Mouse (Mus musculus): ENCODE data around the gene Cabp1.
"Not testable (repeated sequence)": the region's sequence is repeated elsewhere in the genome, so short reads cannot be mapped to it uniquely, and the experiment has no call there.

Gene Cabp1

DNA sequence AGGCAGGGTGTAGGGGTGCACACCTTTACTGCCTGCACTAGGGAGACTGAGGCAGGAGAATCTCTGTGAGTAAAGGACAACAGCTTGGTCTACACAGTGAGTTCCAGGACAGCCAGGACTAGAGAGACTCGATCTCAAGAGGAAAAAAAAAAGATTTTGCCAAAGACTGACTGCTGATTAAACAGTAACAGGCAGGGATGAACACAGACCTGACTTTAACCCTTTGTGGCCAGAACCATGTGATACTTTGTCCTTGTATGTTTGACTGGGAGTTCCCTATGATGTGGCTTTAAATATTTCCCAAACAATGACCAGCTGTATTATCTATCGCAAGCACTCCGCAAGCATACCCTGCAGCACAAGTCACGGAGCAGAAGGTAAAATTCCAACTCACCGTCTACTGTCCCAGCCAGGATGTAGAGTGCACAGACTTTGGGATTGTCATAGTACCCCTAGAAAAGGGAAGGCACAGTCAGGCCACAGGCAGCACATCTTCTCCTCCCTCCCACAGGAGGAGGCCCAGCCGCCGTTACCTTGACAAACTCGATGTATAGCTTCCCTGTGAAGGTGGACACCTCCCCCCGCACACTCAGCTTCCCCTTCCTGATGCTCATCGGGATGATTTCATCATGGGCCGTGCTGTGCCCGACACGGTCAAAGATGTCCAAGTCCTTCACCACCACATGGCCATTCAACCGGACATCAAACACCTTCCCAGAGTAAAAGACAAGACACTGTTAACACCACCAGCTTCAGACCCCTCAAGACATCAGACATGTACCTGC lies 44.3 kb downstream of the Cabp1 start:
- DNase-seq: no peak

DNA sequence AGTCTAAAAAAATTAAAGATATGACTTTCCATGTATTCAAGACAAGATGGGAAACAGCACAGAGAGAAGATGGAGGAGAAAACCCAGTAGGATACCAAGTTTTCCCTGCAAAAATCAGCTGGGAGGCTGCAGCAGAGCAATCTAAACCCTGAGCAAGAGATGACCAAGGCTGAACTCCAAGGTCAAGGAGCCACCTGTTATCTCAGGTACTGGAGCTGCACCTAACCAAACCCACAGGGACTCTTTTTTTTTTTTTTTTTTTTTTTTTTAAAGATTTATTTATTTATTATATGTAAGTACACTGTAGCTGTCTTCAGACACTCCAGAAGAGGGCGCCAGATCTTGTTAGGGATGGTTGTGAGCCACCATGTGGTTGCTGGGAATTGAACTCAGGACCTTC lies 45.3 kb downstream of the Cabp1 start:
- DNase-seq: not testable (repeated sequence)

DNA sequence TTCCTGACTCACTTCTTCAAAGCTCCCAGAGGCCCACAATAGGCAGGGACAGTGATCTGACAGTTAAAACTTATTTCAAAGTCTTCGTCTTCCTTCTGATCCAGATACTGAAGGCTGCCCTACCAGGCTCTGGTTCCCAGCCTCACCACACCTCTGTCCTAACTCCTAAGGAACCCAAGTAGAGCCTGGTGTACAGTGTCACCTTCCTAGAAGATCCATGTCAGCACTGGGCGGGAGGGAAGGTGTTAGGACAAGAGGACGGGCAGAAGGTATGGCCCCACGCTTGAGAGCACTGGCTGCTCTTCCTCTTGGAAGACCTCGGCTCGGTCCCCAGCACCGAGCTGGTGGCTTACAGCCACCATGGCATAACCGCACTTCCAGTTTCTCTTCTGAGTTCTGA lies 45.8 kb downstream of the Cabp1 start:
- no peak for DNase-seq

DNA sequence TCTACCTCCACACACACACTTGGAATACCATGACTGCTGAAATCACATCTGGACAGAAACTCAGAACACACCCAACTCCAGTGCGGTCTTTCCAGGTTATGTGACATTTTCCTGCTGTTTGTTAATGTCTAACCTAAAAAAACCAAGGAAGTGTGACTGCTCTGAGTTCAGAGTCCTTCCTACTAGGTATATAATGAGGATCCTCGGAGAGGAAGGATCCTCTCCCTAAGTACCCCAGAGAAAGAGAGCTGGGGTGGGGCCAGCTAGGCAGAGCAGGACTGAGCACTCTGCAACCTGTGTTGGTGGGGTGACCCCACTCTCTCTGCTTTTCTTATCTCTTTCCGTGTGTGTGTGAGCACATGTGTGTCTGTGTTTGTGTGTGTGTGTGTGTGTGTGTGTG lies 46.8 kb downstream of the Cabp1 start:
- DNase-seq: no peak

DNA sequence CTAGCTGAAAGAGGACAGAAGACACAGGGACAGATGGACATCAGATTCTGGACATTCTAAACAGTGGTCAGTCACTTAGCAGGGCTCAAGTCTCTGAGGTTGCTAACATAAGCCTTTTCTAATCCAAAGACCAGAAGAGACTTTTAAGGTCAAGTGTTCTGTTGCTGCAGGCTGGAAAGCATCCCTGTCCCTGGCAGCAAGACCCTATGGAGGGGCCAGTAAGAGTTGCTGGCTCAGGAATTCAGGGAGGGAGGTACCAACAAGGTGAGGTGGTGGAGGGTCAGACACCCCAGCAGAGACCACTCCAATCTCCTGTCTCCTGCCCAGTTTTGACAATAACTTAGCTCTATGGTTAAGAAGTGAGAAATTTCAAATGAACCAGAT lies 47.4 kb downstream of the Cabp1 start:
- no peak for DNase-seq

DNA sequence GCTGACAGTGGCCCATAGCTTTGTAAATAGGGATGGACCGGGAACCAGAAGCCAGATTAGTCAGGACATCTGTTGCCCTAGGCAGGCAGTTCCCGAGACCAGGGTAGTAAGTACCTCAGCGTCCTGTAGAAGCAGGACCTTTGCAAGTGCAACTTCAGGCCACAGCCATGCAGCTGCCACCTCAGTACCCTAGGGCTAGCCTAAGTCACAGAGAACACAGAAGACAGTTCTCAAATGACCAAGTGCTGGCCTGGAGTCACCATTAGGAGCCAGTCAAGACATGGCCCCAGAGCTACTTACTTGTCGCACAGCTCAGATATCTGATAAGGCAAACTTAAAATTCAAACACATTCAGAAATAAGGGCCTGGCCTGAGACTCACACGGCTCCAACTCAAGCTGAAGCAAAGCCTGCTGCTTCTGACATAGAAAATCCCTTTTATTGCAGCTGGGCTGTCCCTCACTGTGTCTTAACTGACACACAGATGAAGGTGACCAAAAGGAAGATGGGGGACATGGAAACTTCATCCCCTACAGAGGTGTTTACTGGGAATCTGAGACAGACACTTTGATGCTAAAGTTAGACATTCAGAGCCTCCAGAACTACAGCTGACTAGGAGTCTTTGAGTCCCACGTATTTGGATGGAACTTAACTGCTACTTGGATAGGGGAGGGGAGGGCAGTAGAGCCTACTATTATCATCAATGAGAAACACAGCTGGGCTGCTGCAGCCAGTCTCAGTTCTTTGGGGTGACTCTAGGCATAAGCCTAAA lies 48.0 kb downstream of the Cabp1 start:
- DNase-seq: no peak

DNA sequence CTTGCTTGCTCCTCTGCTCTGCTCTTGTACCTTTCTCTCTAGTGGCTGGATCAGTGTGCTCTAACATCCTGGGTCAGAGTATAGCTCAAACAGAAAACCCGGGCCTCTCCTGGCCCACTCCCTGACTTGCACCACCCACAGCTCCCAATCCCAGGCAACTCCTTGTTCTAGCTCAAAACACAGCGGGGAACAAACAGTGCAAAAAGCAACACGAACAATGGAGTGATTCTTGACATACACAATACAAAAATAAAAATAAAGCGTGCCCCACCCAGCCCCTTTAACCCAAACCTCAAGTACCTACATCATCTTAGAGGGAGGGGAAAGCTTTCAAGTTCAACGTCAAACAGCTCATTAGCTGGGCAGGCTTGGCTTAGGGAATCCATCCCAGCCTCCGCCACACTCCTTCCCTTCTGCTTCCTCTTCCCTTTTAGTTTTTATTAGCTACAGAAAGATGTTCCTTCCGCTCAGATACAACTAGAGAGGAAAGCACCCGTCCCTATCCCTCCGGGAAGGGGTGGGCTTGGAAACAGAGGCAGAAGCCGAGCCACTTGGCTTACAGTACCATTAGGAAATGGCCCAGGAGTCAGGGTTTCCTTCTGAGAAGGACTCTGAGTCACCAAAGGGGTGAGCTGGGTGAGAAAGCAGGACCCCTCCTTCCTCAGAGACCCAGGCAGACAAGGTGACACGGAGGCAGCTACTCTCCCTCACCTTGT lies 48.8 kb downstream of the Cabp1 start:
- DNase-seq: no peak

DNA sequence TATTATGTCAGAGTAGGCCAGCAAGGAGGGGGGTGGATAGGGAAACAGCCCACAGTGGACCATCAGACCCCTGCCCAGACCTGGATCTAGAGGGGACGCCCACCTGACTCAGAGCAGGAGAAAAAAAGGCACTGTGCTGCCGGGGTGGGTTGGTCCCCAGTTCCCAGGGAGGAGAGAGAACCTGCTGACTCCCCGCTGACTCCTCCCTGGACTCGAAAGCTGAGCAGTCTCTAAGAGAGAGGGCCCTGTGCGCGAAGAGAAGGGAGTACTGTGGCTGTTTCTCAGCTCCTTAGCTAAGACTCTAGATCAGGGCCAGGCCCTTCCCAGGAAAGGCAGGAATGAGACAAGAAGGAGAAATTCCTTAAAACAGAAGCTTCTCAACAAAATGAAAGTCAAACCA lies 49.7 kb downstream of the Cabp1 start:
- DNase-seq: no peak

DNA sequence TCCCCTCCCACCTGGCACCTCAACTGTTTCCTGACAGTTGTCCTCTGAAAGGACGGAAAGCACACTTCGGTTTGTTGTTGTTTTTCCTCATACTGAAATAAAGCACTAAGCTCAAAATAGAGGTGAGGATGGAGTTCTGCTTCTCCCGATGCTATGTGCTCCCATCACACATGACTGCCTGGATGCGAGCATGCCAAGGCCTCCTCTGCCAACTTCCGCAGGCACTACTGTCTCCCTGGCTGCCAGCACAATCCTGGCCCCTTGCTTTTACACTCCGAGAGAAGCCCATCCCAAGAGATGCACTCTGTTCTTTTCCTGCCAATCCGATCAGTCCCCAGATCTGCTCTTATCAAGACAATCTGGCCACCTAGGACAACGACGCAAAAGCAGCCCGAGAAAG lies 50.6 kb downstream of the Cabp1 start:
- no peak for DNase-seq

DNA sequence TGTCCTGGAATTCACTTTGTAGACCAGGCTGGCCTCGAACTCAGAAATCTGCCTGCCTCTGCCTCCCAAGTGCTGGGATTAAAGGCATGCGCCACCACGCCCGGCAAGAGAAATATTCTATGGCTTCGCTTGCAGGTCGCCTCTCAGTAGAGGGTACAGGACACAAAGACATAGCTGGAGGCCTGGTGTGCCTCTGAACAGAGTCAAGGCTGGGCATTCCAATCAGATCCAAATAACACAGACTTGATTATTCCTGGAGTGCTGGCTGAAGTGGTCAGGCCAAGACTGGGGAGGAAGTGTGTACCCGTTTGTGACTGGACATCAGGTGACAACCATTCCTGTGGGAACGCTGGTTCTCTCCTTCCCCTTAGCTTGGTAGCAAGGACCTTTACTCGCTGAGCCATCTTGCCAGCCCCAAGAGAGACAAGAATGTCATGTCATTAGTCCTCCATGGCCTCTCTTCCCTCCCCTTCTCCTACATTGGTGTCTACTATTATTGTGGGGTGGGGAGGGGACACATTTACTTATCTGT lies 51.9 kb downstream of the Cabp1 start:
- DNase-seq: no peak

DNA sequence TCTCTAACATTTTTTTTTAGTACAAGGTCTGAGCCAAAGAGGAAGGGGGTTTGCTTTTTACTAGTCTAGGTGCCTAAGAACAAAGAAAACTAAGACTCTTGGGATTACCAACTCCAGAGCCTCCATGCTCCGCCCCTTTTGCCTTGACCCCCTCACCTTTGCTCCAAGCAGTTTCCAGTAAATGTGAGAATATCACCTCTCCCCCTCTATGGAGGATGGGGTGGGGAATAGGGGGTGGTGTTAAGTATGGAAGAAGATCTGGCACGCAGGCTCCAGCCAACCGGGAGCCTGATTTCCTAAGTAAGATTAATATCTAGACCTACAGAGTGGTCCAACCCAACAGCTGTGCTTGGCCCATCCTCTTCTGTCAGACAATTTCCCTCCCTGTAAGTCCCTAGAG lies 53.5 kb downstream of the Cabp1 start:
- DNase-seq: no peak

DNA sequence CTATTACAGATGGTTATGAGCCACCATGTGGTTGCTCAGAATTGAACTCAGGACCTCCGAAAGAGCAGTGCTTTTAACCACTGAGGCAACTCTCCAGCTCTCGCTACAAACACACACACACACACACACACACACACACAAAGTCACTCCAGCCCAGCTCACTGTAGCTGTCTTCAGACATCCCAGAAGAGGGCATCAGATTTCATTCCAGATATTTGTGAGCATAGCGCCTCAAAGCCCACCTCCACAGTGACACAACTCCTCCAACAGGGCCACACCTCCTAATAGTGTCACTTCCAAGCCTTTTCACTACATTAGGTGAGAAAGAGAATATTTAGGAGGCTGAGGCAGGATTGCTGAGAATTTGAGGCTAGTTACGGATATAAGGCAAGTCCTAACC lies 55.1 kb downstream of the Cabp1 start:
- no peak for DNase-seq

DNA sequence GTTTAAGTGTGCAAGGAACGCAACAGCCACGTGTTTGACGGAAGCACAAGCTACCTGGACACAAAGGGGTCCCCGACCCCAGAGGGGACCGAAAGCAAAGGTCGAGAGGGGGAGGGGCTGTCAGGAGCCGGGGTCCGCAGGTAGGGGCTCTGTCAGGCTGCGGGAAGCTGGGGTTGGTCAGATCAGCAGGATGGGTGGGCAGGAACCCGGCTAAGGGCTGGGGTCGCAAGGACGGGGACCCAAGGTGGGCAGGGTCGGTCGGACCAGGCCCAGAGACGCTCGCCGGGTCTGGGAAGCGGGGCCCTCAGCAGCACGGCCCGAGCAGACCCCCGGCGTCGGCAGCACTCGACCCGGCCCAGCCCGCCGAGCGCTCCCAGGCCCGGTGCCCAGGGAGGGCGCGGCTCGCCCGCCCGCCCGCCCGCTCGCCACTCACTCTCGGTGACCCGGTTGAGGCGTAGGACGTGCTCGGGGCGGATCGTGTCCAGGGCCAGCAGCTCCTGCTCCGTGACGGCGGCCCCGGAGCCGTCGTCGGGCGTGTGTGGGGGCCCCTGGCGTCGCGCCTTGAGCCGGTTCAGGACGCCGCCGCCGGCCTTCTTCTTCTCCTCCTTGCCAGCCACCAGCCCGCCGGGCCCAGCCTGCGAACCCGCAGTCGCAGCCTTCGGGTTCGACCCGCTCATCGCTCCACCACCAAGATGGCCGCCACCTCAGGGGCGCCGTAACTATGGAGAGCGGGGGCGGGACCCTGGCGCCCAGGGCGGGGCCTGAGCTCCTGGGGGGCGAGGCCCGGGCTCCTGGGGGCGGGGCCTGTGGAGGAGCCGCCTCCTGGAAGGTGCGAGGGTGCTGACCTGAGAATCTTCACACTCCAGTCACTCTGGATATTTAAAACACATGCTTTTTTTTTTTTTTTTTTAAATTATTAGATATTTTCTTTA lies 59.7 kb downstream of the Cabp1 start, which contains the start of gene Unc119b:
Unc119b (minus strand) TSS at position 742 of the 932 bp plus-strand sequence.
- peak; percentile 78 to 82 for DNase-seq

DNA sequence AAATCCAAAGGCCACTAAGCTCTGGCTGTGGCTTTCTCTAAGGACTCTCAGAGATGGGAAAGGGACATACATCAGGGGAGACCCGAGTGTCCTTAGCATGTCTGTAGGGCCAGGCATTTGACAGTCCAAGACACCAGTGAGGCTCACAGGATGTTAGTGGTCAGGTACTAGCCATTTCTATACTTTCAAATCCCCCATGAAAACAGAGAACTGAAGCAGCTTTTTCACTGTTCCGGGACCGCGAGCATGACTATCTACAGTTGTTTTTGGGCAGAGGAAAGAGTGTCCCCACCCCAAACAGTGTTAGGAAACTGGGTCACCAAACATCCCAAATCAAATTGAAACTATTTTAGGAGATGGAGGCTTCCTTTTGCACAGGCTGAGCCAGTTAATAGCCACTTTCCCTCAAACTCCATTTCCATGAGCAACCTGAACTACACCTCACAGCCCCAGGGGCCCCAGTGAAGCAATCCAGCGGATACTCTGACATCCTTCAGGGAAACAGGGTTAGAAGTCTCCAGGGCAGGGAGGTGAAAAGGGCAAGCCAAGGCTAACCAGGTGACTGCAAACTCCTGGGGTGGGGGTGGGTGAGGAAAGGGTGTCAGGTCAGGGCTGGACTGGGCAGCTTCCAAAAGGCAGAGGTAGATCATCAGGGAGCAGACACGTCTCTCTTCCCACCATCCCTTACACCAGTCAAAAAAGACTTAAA lies 60.7 kb downstream of the Cabp1 start:
- DNase-seq: no peak

DNA sequence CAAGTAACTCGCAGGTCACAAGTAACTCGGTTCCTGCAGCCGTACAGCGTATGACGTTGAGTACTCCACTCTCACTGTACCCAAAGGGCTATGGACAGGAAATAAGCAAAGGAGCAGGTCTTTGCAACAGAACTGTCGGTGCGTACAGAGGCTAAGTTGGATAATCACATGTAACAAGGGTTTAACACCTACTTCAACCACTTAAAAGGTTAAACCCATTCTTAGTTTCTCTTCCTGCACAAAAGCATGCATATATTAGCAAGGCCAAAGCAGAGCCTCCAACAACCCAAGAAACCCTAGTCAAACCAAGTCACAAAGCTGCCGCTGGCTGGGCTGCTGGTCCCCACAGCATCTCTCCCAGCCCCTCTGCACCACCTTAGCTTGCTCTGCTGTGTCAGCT lies 61.7 kb downstream of the Cabp1 start:
- no peak for DNase-seq

DNA sequence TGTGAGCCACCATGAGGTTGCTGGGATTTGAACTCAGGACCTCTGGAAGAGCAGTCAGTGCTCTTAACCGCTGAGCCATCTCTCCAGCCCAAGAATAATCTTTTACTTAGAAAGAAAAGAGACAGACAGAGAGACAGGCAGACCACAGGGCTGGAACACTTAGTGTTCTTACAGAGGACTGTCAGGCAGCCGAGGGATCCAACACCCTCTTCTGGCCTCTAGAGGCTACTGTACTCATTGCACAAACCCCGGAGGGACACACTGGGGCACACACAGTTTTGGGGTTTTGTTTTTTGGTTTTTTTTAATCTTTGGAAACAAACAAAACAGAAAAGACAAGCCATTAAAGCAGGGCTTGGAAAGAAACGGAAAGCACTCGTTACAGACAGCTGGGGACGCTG lies 64.9 kb downstream of the Cabp1 start:
- no peak for DNase-seq

DNA sequence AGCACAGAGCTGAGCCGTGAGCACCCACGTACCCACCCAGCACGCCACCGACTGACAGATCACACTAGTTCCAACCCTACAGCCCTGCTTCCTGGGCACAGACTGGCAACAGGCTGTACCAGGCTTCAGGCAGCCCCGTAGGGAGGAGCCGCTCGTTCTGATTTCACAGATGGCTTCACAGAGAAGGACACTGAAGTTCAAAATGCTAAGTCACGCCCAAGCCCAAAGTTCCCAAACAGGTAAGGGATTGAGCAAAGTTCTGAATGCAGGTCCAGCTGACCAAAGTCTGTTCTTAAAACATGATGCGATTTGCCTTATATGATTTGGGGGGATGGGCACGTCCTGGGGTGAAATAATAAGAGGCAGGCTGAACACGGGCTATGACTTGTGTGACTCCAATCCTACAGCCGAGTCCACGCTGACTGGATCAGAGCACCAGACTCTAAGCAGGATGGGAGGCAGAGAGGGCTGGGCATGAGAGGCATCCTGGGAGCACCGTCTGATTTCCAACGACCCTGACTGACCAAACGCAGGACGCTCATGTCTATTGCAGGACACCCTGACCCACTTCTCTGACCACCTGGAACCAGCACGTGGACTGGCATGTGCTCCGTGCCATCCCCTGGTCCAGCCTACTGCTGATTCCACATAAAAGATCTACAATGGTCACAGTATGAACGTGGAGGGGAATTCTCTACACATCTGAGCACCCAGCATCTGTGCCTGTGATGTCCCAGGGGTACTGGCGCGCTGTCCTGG lies 66.6 kb downstream of the Cabp1 start:
- DNase-seq: no peak

DNA sequence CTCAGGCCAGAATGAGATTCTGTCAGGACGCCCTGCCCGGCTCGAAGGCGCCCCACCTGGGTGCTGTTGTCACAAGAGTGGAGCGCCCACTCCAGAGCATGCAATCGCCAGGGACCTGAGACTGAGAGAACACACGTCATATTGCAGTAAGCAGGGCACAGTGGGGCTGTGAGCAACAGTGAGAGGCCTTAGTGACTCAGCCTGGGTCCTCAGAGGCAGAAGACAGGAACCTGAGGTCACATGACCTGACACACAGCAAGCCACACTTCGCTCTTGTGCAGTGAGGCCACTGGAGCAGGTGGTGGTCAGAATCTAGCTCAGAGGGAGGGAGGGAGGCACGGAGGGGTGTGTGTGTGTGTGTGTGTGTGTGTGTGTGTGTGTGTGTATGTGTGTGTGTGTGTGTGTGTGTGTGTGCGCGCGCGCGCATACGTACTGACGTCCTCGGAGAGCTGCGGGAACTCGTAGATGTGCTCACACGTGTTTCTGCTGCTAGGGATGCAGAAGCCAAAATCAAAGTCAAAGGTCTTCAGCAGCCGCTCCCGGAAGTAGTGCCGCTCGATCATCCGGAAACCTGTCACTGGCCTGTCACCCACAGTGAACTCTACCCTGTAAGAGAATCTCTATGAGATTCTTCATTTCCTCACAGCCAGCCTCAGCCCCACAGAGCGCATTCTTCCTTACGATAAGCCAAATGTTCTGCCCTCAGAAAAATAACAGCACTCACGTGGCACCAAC lies 67.4 kb downstream of the Cabp1 start:
- DNase-seq: no peak

DNA sequence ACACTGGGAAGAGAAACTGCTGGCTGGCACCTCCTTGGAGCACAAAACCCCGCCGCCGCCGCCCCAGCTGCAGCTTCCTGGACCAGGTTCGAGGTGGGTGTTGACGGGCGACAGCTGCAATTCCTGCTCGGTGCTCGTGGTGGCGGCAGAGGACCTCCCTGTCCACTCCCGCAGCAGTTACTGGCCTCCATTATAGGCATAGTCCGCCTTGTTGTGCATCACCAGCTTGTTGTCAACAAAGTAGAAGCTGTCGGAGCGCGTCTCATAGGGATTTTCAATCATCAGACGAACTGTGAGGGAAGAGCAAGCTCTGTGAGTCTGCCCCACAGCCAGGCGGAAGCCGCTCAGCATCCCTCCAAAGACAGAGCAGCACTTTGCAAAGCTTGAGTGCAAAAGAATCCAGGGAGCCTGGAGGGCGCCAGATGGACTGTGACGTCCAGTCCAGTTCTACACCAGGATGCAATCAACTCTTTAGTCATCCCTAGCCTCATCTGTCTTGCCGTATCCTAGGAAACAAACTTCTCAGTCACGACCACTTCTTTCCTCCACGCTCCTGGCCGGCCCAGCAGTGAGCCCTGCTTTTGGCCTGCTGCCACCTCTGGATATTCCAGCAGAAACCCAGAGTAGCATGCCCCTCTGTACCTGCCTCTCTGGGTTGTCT lies 68.8 kb downstream of the Cabp1 start:
- peak; percentile 76 to 78 for DNase-seq

DNA sequence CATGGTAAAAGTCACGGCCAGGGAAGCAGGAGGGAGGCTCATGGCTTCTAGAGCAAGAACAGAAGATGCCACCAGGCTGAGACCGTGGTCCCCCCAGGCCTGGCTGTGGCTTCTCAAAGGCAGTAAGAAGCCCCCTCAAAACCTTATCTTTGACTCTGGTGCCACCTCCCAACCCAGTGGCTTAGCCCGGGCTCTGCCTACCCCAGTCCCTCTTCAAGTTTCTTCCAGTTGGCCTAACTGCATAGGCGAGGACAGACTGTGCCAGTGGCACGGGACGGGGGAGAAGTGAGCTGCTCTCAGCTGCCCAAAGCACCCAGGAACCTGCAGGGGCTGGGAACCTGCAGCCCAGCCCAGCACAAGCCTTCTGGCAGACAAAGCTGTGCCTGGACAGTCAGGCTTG lies 69.5 kb downstream of the Cabp1 start:
- DNase-seq: no peak
